Comparison of ENCODE assay signal across 8 mouse cellular contexts in the genomic region with DNA sequence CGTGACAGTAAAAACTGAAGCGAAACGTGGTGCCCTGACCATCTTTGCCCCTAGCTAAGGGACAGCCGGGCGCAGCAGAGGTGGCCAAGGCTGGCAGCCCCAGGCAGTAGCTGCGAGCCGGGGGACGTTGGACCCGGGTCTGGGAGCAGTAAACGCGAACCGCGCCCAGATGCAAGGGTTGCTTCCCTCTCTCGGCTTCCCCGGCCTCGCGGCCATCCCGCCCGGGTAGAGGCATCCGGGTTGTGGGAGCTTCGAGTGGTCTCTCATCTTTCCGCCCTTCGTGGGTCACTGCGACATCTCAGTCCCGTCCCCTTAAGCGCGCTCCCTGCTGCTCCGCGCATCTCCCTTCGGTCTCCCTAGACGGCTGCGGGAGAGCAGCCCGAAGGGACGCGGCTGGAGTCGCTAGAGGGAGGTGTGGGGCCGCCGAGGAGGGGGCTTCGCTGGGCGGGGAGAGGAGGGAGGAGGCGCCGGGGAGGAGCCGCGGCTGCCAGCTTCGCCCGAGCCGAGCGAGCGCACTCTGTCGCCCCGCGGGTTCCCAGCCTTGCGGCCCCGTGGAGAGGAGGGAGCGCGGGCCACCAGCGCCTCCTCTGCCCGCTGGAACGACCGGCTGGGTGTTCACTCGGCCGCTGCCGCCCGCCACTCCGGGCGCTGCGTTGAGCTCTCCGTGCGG. TPM values are rescaled to one million over a fixed set of nuclear protein-coding genes. Genes with fewer than 3 reads are reported as not detected.
DNase-seq lines count a peak whose midpoint lies in the region; ATAC-seq and TF ChIP-seq lines count a peak whose summit lies in the region.

No protein-coding gene starts in this region.

- WGBS in intestine, postnatal 0 days = under 1% methylated on average over 60 of the region's 69 CpGs
- 0% methylated on average over 68 of the region's 69 CpGs for WGBS in midbrain, embryonic 10.5 days

- intact Hi-C loops in gastrocnemius, postnatal 36 days (cut with DNase I) = loop anchor here (1.0 to 2.0 kb wide), 2 partner anchors 98 to 175 kb away; no protein-coding TSS in a partner anchor
- intact Hi-C loops in left cerebral cortex, postnatal 4 days (cut with DNase I) = loop anchor here (5.0 to 10.0 kb wide), 2 partner anchors 178 to 306 kb away; no protein-coding TSS in a partner anchor

- no peaks in the 10 kb centered on the region for H3K27me3 ChIP-seq in intestine, postnatal 0 days (replicated peaks; ENCODE audit: control insufficient read depth, insufficient read depth, low read length)
- H3K27me3 ChIP-seq in midbrain, embryonic 10.5 days (ENCODE audit: low read depth, poor library complexity, severe bottlenecking) = peaks cover 13% of the 10 kb centered on the region; the same call in 1 of the 2 replicates

- H3K27ac ChIP-seq in intestine, postnatal 0 days (ENCODE audit: low read depth, low read length) = peak overlapping the region; percentile 99
- H3K27ac ChIP-seq in midbrain, embryonic 10.5 days (replicated peaks) = peak overlapping the region; percentile 94

- peak overlapping the region; percentile 84 for H3K9ac ChIP-seq in intestine, postnatal 0 days (ENCODE audit: low read depth, low read length)

- H3K4me3 ChIP-seq in intestine, postnatal 0 days (ENCODE audit: low read depth, low read length) = peak overlapping the region; percentile 68
- H3K4me3 ChIP-seq in midbrain, embryonic 10.5 days = peak overlapping the region; percentile 71

- peak; percentile 96 for DNase-seq in adrenal gland, adult 2 months
- DNase-seq in embryo, embryonic 10.5 days (ENCODE audit: low spot score) = peak; percentile 86
- DNase-seq in gastrocnemius, postnatal 36 days = peak; percentile 82
- peak; percentile 90 for DNase-seq in left cerebral cortex, postnatal 4 days
- DNase-seq in midbrain, embryonic 10.5 days (ENCODE audit: low spot score) = peak; percentile 89
- peak; percentile 56 to 68 for DNase-seq in right cerebral cortex, postnatal 36 days (ENCODE audit: low spot score in 2 of 2)
- peak; percentile 86 to 91 for DNase-seq in urinary bladder, postnatal 4 days (ENCODE audit: low spot score in 2 of 2)

- H3K36me3 ChIP-seq in intestine, postnatal 0 days (ENCODE audit: control insufficient read depth, insufficient read depth) = peaks cover 8% of the 10 kb centered on the region
- H3K36me3 ChIP-seq in midbrain, embryonic 10.5 days = no peaks in the 10 kb centered on the region

- H3K4me2 ChIP-seq in intestine, postnatal 0 days (replicated peaks; ENCODE audit: low read depth) = peak overlapping the region; percentile 87

- no peaks in the 10 kb centered on the region for H3K4me1 ChIP-seq in intestine, postnatal 0 days (replicated peaks; ENCODE audit: control insufficient read depth, insufficient read depth, low read length)
- H3K4me1 ChIP-seq in midbrain, embryonic 10.5 days = peaks cover 10% of the 10 kb centered on the region

- H3K9me3 ChIP-seq in intestine, postnatal 0 days (ENCODE audit: control insufficient read depth) = no peaks in the 10 kb centered on the region
- H3K9me3 ChIP-seq in midbrain, embryonic 10.5 days (replicated peaks) = no peaks in the 10 kb centered on the region

- TF ChIP-seq CTCF in intestine, postnatal 0 days (IDR thresholded peaks at IDR 0.05; ENCODE audit: low read depth) = peak; percentile 89

- ATAC-seq in intestine, postnatal 0 days = peak; percentile 90

RNA-seq across cellular contexts. Expression of a gene that starts 0.5 kb away (rescaled TPM):
- 100 to 1,000 TPM; 101 to 116 TPM for total RNA-seq in adrenal gland, adult 2 months (2021)
- polyA plus RNA-seq in adrenal gland, adult 2 months (2012; rRNA removed) = 112 and 134 TPM in 2 replicates
- 10 to 100 TPM; 57.7 to 70.2 TPM for total RNA-seq in gastrocnemius, postnatal 36 days (2021)
- polyA plus RNA-seq in intestine, postnatal 0 days (2015; fragmentation: Nextera tagmentation; extraction: Ambion mirVana) = 42.6 and 50.4 TPM in 2 replicates
- total RNA-seq in left cerebral cortex, postnatal 4 days (2021) = 10 to 100 TPM; 74.5 to 96.9 TPM
- polyA plus RNA-seq in midbrain, embryonic 10.5 days (2016; fragmentation: Nextera tagmentation; extraction: Ambion mirVana) = 11.7 and 13.0 TPM in 2 replicates

Comparison
In these comparisons a context has a peak if more than half of its experiments do, and no peak if none do; other contexts are left out.
1. Peak in every context shown above with its lines: DNase-seq, ATAC-seq, H3K4me3 ChIP-seq and H3K27ac ChIP-seq.